Mouse (Mus musculus): ENCODE measurements at regions not wholly inside any gene's neighbourhood (a gene's known extent, or its start where the extent isn't known, plus 50 kb on each side); places are given as distances from the start of the nearest gene placed in this dataset.

DNA sequence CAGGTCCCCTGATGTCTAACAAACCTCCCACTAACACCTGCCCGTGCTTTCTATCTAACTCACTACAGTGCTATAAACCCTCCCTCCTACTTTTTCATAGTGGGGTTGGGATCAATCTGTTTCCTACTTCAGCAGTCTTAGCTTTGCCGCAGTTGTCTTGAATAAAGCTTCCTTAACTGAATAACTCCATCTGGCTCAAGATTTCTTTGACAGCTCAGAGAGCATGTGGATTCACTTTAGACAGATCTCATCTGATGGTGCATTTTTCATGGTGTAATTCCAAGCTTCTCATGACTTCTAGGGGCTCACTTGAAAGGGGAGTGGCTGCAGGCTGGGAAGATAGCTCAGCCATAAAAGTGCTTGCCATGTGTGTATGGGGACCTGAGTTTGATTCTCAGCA, 313.2 kb upstream of the Dpyd start:
- DNase-seq: no peak

DNA sequence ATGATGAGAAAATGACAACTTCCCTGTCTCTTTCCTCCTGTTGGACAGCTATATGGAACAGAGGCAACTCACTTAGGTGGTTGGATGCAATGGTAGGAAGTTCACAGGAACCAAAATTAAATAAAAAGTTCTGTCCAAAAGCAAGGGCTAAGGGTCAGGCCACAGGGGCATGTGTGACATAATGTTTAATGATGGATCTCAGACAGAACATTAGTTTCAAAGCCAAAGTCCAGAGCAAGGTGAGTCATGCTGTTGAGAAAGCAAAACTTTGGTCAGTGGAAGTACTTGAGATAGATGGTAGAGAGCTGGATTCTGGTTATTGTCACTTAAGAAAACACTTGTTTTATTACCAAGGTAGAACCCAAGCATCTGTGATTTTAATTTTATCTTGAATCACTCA, 286.0 kb upstream of the Dpyd start:
- DNase-seq: no peak

DNA sequence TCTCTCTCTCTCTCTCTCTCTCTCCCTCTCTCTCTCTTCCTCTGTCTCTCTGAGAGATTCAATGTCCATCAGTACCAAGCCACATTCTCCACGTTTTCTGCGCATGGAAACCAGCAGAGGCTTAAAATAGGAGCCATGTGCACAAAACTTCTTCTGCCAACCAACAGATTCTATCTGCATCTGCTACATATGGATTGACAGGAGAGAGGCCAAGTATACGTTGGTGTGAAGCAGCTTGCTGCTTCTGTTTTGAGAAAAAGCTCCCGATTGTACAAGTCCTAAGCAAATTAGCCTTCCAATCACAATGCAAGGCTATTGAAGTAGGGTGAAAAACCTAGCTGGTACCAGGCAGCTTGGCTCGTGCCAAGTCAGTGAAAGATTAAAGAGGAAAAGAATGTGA, 283.7 kb upstream of the Dpyd start:
- DNase-seq: no peak

DNA sequence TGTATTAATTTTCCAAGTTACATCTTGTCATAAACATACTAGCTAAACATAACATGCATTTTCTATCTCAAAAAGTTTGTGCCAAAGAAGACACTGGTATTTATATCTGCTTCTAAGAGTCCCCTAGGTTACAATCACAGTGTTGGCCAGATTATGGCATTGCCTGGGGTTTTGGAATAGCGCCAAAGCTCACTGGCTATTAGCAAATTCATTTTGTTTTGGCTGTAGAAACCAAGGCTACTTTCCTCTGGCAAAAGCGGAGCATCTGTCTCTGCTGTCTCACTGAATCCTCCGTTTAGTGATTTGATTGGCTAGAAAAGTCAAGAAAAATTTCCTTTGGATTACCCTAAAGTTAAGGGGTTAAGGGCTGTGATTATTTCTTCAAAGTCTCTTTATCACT, 275.0 kb upstream of the Dpyd start:
- DNase-seq: peak; percentile 6

DNA sequence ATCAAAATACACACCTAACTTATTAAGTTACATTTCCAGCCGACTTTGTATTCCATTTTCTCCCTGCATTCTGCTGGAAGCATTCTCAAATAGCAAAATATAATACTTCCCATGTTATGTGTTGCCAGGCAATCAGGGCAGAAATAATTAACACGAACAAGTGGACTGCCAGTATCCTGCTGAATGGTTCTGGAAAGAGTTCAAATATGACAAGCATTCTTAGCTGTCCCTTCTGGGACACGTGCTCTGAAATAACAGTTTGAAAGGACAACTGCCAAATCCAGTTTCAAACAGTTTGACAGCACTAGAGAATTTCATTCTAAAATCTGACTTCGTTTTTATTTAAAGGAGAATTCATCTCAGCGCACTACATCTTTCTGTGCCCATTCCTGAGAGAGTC, 236.8 kb upstream of the Dpyd start:
- peak; percentile 1 for DNase-seq

DNA sequence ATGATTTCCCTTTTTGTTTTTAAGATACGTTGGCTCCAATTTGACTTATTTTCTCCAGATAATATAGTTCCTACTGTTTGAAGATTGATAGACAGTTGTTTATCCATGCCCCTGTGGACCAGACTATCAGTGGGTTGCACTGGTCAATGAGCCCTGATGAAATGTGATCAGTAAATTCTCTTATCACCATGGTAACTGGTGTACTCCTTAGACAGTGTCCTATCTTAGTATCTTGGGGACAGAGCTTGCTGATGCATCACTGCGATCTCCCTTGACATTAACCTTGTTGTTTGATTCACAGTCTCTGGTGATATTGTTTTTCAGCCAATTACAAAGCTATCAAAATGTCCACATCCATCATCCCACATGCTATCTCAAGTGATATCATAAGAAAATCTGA, 233.7 kb upstream of the Dpyd start:
- no peak for DNase-seq

DNA sequence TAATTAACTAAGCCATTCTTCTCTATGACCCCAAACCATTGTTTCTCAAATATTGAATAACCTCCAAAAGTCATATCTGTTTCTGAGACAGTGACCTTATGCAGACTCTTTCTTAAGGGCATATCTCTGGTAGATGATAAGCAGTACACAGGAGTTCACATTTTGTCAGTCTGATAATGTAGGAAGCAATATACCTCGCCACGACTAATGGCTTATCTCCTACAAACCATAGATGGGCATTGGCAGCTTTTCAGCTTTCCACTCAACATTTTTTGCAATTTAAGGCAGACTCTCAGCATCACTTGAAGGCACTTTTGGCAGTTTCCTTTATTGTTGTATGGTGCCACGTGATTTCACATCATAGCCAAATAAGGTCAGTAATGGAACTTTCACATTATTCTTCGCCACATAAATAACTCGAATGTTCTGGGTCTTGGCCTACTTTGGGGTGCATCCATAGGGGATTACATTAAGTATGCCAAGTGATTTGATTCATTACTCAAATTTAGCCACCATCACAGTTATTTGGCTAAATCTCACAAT, 232.7 kb upstream of the Dpyd start:
- DNase-seq: no peak

DNA sequence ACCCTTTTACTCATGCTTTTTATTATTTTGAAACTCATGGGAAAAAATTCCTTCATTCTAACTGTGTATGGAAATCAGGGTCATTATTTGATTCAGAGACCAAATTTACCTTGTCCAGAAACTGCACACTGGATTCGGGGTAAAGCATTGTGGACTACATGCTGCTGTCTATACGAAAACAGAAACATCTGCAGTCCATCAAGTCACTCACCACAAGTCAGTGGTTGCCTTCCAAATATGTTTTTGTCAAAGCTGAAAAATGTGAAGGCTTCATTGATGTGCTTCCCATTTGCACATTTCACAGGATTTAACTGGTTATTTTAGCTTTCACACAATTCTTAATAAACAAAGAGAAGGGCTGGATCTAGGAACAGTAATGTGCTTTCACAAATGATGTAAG, 230.4 kb upstream of the Dpyd start:
- no peak for DNase-seq

DNA sequence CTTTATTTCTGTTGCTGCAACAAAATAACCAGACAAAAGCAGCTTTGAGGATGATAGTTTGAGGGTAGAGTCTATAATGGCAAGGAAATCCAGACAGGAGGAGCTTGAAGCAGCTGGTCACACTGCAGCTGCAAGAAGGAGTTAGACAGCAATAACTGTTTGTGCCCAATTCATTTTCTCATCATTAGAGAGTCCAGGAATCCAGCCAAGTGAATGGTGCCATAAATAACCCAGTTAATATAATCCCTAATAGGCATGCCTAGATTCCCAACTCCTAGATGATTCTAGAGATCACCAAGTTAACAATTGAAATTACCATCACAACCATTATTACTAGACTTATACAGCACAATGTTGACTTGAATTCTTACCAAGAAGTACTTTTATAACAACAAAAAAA, 223.2 kb upstream of the Dpyd start:
- DNase-seq: no peak

DNA sequence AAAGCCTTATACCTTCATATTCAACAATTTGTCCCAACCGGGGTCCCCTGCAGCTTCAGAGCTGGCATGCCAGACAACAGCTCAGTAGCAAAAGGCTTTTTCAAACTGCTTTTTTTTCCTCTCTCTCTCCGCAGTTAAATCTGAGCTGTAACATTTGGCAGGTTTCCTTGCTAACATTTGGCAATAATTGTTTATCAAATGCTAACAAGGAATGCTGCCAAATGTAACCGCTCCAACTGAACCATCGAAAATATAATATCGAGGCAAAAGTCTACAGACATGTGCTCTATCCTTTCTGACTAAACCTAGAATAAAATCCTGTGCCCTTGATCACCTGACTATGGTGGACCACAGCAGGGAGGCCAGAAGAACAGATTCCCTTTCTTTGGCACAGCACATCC, 200.2 kb upstream of the Dpyd start:
- peak; percentile 3 for DNase-seq

All from lung, postnatal 10 days (tissue).